Mouse (Mus musculus): ENCODE results near the gene 9930111J21Rik2.
"Not testable (repeated sequence)": the region's sequence is repeated elsewhere in the genome, so short reads cannot be mapped to it uniquely, and the experiment has no call there.

Gene 9930111J21Rik2

GRCm38 (mm10) chr11:49076001-49076757 is 25.1 kb upstream of the 9930111J21Rik2 start, which contains the start of gene Ifi47:
Gene Ifi47, plus strand, starts transcription at chr11:49076587.
- DNase-seq, result not testable (repeated sequence)

- DNase-seq, result no peak
Observed at GRCm38 (mm10) chr11:49068358-49068757, 17.3 kb upstream of the 9930111J21Rik2 start.

DNA sequence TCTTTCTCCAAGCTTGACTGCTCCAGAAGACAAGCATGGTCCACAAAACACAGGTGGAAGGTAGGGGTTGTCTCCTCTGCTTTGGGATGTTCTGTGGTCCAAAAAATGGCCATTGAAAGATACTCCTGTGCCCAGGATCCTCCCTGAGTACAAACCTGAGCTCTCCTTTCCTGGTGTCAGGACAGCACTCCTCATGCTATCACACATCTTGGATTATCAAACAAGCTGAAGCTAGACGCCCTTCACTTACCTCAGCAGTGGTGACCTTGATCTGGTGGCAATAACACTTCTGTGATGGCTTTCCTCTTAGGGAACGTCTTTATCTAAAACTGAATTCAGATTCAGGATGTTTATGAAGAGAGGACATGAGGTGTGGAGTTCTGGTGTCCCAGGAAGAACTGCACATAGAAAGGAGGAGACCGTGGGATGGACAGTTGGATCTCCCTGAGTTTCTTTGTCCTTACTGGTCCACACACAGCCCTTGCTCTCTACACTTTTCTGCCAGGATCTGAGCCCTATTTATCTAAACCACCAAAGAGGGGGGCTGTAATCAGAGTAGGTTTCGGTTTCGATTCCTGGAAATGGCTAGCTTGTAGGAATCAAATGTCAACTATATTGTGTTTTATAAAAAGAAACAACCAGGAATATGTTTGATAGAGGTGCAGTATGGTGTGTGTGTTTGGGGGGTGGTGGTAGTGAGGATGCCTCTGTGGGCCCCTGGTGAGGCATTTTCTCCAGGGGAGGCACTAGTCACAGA is 12.8 kb upstream of the 9930111J21Rik2 start, which contains the start of gene Tgtp2:
Tgtp2 (minus strand) TSS at position 494 of the 757 bp plus-strand sequence.
- peak; percentile 30 for DNase-seq

DNA sequence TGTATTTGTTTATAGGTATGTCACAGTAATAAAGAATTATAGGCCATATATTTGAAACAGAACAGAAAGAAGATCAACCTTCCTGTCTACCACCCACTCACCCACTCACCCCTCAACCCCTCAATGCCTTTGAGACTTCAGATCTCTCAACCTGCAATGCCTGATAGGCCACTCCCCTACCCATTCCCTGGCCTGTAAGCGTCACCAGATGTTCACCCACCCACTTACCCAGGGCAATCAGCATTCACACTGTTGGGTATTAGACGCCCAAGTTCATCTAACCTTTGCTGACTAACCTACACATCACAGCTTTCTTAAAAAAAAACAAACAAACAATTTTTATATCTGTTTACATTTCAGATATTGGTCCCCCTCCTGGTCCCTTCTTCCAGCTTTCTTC is 10.8 kb upstream of the 9930111J21Rik2 start:
- DNase-seq, result peak; percentile 5

DNA sequence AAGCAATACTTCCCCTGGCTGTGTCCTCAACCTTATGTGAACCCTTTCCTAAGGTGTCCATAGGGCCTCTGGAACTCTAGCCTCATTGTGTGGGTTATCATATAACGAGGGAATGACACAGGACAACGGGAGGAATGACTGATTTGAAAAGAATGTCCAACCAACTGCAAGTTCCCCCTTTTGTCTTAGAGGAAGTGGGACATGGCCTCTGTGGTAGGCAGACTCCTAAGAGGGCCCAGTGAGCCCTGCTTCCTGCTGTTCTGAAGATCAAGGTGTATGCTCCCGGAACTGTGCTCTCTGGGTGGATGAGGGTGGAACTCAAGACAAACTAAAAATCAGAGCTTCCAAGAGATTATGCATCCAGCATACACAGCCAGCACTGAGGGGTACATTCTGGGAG is 9.0 kb upstream of the 9930111J21Rik2 start:
- not testable (repeated sequence) for DNase-seq

DNA sequence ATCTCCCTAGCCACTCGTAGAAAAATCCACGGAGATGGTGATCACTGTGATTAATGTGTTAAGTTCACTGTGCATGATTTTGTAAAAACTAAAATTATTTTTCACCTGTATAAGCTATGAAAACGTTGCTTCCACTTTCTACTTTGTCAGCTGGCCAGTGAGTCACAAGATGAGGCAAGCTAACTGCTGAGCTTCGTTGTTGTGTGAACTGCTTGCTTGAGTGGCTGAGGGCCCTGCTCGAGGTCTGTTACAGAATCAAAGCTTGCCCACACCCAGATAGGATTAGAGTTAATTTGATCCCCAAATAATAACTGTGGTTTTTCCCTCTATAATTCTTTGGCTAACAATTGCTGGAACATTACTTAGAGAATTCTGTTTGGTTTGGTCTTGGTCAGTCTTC is 852 bp upstream of the 9930111J21Rik2 start:
- not testable (repeated sequence) for DNase-seq

DNA sequence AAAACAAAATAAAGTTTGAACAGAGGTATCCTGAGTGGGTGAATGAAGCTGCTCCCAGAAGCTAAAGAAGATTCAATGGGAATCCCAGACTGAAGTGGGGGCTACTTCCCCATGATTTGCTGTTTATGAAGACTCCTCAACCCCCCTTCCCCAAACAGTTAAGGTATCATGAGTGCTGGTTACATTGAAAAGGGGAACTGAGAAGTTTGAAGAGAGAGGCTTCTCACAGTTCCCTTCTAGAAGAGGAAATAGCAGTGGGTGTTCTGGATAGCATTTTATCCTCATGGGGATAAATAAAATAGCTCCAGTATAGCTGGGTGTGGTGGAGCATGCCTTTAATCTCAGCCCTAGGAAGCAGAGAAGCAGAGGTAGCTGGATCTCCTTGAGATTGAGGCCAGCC is 978 bp downstream of the 9930111J21Rik2 start:
- DNase-seq, result not testable (repeated sequence)

GRCm38 (mm10) chr11:49012074-49012473 is 39.0 kb downstream of the 9930111J21Rik2 start:
- not testable (repeated sequence) for DNase-seq

DNA sequence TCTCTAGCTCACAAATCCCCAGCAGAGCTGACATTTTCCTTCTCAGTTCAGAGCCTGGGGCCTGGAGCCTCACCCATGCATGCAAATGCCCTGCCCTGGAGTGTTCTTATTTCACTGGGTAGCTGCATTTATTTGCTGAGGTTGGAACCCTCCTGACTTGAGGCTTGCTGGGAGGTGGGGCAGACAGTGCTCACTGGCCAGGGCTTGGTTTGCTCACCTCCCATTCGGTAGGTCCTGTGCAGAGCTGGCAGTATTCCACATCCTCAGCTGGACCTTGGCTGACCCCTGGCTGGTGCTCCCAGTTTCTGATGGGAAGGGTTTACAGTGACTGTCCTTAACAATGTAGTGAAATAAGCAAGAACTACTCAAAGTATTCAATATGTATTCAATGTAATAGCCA is 44.3 kb downstream of the 9930111J21Rik2 start:
- DNase-seq, result not testable (repeated sequence)

GRCm38 (mm10) chr11:49006317-49006716 is 44.7 kb downstream of the 9930111J21Rik2 start:
- not testable (repeated sequence) for DNase-seq

GRCm38 (mm10) chr11:49000411-49000810 is 50.6 kb downstream of the 9930111J21Rik2 start:
- not testable (repeated sequence) for DNase-seq

- DNase-seq, result not testable (repeated sequence)
Observed at GRCm38 (mm10) chr11:48994018-48994417, 57.0 kb downstream of the 9930111J21Rik2 start, which contains the start of gene Tgtp1. Gene Tgtp1, minus strand, starts transcription at chr11:48994172.

DNA sequence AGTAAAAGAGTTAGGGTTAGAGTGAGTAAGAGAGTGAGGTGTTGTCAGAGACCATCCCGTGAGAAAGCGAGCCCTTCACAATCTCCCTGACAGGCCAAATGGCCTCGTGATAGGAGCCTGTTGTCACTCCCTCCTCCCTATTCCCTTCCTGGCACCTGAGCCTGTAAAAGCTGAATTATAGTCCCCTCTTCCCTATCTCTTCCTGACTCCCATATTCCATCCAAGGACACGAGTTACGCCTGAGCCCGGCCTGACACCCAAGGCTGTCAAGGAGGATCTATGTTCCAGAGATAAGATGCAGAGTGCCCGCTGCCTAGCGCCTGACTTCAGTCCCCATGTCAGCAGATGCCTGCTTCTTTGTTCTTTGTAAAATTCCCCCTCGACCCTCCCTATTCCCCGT is 57.7 kb downstream of the 9930111J21Rik2 start:
- DNase-seq, result not testable (repeated sequence)

- DNase-seq, result not testable (repeated sequence)
Observed at GRCm38 (mm10) chr11:48991740-48992520, 59.1 kb downstream of the 9930111J21Rik2 start, which contains the start of gene Gm12185. Gene Gm12185, minus strand, starts transcription at chr11:48992226.

- DNase-seq, result not testable (repeated sequence)
Observed at GRCm38 (mm10) chr11:48989981-48990380, 61.1 kb downstream of the 9930111J21Rik2 start.

DNA sequence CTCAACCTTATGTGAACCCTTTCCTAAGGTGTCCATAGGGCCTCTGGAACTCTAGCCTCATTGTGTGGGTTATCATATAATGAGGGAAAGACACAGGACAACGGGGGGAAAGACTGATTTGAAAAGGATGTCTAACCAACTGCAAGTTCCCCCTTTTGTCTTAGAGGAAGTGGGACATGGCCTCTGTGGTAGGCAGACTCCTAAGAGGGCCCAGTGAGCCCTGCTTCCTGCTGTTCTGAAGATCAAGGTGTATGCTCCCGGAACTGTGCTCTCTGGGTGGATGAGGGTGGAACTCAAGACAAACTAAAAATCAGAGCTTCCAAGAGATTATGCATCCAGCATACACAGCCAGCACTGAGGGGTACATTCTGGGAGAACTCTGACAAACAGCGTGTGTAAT is 62.8 kb downstream of the 9930111J21Rik2 start:
- not testable (repeated sequence) for DNase-seq

DNA sequence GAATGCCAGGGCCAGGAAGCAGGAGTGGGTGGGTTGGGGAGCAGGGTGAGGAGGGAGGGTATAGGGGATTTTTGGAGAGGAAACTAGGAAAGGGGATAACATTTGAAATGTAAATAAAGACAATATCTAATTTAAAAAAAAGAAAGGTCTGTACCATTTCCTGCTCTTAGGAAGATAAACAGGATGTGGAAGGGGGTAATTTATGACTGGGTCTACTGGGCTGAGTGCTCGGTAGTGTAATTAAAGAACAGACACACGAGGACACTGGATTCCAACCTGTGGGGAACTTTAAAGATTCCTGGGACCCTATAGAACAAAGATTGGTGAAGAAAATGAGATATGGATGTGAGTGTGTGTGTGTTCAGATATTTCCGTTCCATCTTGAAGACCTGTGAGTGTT is 68.2 kb downstream of the 9930111J21Rik2 start:
- DNase-seq, result not testable (repeated sequence)

DNA sequence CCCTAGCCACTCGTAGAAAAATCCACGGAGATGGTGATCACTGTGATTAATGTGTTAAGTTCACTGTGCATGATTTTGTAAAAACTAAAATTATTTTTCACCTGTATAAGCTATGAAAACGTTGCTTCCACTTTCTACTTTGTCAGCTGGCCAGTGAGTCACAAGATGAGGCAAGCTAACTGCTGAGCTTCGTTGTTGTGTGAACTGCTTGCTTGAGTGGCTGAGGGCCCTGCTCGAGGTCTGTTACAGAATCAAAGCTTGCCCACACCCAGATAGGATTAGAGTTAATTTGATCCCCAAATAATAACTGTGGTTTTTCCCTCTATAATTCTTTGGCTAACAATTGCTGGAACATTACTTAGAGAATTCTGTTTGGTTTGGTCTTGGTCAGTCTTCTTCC is 71.0 kb downstream of the 9930111J21Rik2 start:
- not testable (repeated sequence) for DNase-seq

DNA sequence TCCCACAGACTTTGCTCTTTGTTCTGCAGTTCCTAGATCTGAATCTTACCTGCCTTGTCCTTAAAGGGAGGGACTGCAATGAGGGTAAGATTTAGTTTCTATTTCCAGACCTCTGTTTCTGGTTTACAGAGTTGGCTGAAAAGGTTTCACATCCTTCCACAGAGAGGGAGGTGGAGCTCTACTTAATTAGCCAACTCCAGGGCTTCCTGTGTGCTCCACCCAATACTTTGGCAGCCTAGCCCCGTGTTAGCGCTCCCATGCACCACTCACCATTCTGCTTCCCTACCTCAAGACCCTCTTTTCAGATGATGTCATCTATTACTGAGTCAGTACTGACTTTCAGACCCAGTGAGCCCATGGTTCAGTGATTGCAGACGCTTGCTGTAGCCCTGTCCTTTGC is 71.8 kb downstream of the 9930111J21Rik2 start, which contains the start of gene 9930111J21Rik1:
9930111J21Rik1 (minus strand) TSS at position 148 of the 400 bp plus-strand sequence.
- not testable (repeated sequence) for DNase-seq

- DNase-seq, result not testable (repeated sequence)
Observed at GRCm38 (mm10) chr11:48978240-48978939, 72.7 kb downstream of the 9930111J21Rik2 start, which contains the start of gene Olfr56. Gene Olfr56, plus strand, starts transcription at chr11:48978889.

GRCm38 (mm10) chr11:48974686-48975085 is 76.4 kb downstream of the 9930111J21Rik2 start:
- DNase-seq, result not testable (repeated sequence)

All from thymus, postnatal 14 days (tissue).